Mouse (Mus musculus) brain, embryonic 14.5 days (tissue): ENCODE data around the gene Pex11b. TPM values are rescaled to one million over a fixed set of nuclear protein-coding genes. Genes with fewer than 3 reads are reported as not detected.

Experiments used
- DNase-seq: peaks from one replicate; pipeline ENCODE4 v3.0.0-alpha.2; 2011; ENCODE audit warnings: low read depth
- CTCF ChIP-seq: fragments of 200-500 bp; IDR thresholded peaks from 2 replicates; pipeline ENCODE4 v1.5.1; 2012; ENCODE audit warnings: inconsistent platforms, mild to moderate bottlenecking, moderate library complexity, borderline replicate concordance; ENCODE audit not compliant: insufficient read depth, insufficient read length; ENCODE audit errors: extremely low read depth
- POLR2A ChIP-seq: fragments of 200-500 bp; IDR thresholded peaks from 2 replicates; pipeline ENCODE4 v1.6.1; 2012; ENCODE audit warnings: mild to moderate bottlenecking, inconsistent platforms, borderline replicate concordance; ENCODE audit not compliant: poor library complexity, insufficient read depth, insufficient read length, severe bottlenecking; ENCODE audit errors: extremely low read depth
- polyA plus RNA-seq: library from polyadenylated mRNA; depleted of rRNA; stranded (reverse); fragments of >200 nt; gene quantifications from 2 replicates; pipeline ENCODE4 v1.2.3, GENCODE M21; 2012; rRNA removed

The Pex11b gene
- polyA plus RNA-seq: 46.1 and 59.6 TPM in 2 replicates

- TF ChIP-seq POLR2A (peak; percentile 48), CTCF (peak; percentile 18; the same call in 1 of the 2 replicates)
- peak; percentile 93 for DNase-seq
Measured at GRCm38 (mm10) chr3:96634928-96635879, at the start of gene Pex11b, which contains the start of gene Gm42957. Pex11b (plus strand) TSS chr3:96635376. Gm42957 (plus strand) TSS chr3:96635474.

- no peak for TF ChIP-seq CTCF
- TF ChIP-seq POLR2A: no peak
- DNase-seq: no peak
Measured at GRCm38 (mm10) chr3:96590657-96591056, 44.5 kb upstream of the Pex11b start.

- TF ChIP-seq POLR2A: no peak
- TF ChIP-seq CTCF: no peak
- peak; percentile 56 for DNase-seq
Measured at GRCm38 (mm10) chr3:96593374-96593773, 41.8 kb upstream of the Pex11b start.

GRCm38 (mm10) chr3:96593790-96594560, 41.2 kb upstream of the Pex11b start, which contains the start of gene Polr3gl:
Polr3gl (minus strand) TSS chr3:96594181.
- TF ChIP-seq CTCF (peak; percentile 15; the same call in 1 of the 2 replicates), POLR2A (no peak; the same call in 1 of the 2 replicates)
- peak; percentile 97 for DNase-seq

- TF ChIP-seq CTCF (no peak), POLR2A (no peak)
- DNase-seq: no peak
Measured at GRCm38 (mm10) chr3:96594851-96595250, 40.3 kb upstream of the Pex11b start.

- TF ChIP-seq CTCF (no peak), POLR2A (no peak)
- DNase-seq: peak; percentile 42
Measured at GRCm38 (mm10) chr3:96595661-96596060, 39.5 kb upstream of the Pex11b start.

- no peak for TF ChIP-seq CTCF
- TF ChIP-seq POLR2A: no peak
Measured at GRCm38 (mm10) chr3:96596228-96596707, 38.9 kb upstream of the Pex11b start, which contains the start of gene Ankrd34a. Ankrd34a (plus strand) TSS chr3:96596636.

GRCm38 (mm10) chr3:96596855-96597254, 38.3 kb upstream of the Pex11b start:
- peak; percentile 60 for DNase-seq
- no peak for TF ChIP-seq POLR2A
- TF ChIP-seq CTCF: no peak

More at GRCm38 (mm10) chr3:96596228-96596707, 38.9 kb upstream of the Pex11b start, which contains the start of gene Ankrd34a:
- DNase-seq: peak; percentile 71

GRCm38 (mm10) chr3:96597435-96597891, 37.7 kb upstream of the Pex11b start:
- no peak for TF ChIP-seq CTCF
- no peak for TF ChIP-seq POLR2A
- peak; percentile 71 for DNase-seq

- DNase-seq: peak; percentile 82
- TF ChIP-seq CTCF (no peak), POLR2A (peak; percentile 19; the same call in 1 of the 2 replicates)
Measured at GRCm38 (mm10) chr3:96598156-96599068, 36.8 kb upstream of the Pex11b start.

- no peak for TF ChIP-seq CTCF
- TF ChIP-seq POLR2A: no peak
- DNase-seq: no peak
Measured at GRCm38 (mm10) chr3:96599069-96599393, 36.1 kb upstream of the Pex11b start.
